Mouse (Mus musculus) MEL (cell line): Measurements from ENCODE around the gene Rps15a. TPM values are rescaled to one million over a fixed set of nuclear protein-coding genes. Genes with fewer than 3 reads are reported as not detected.

Experiments used
- DNase-seq: peaks from one replicate; pipeline ENCODE4 v3.0.0; 2011; ENCODE audit warnings: low read depth, low spot score
- H3K27ac ChIP-seq: 2 replicates; pipeline ENCODE4 v1.5.1; 2012; ENCODE audit warnings: low read depth, mild to moderate bottlenecking, control low read depth, low read length, moderate library complexity; ENCODE audit not compliant: control insufficient read depth
- H3K27me3 ChIP-seq, 2 experiments: fragments of 150-350 bp in 1 of 2; sonication (generic) in 1 of 2; 2 replicates each; pipeline ENCODE4 v1.6.1; 2012; ENCODE audit warnings: low read length in 2 of 2, mild to moderate bottlenecking in 2 of 2, improper control_type of control experiment in 1 of 2, moderate library complexity in 1 of 2; ENCODE audit not compliant: insufficient read depth in 2 of 2, control insufficient read depth in 1 of 2
- H3K36me3 ChIP-seq, 2 experiments: 2 replicates each; pipeline ENCODE4 v1.6.1; 2012 to 2014; ENCODE audit warnings: low read length in 2 of 2, improper control_type of control experiment in 1 of 2, inconsistent platforms in 1 of 2, mild to moderate bottlenecking in 1 of 2; ENCODE audit not compliant: insufficient read depth in 2 of 2, control insufficient read depth in 1 of 2
- H3K4me1 ChIP-seq, 2 experiments: fragments of 150-350 bp in 1 of 2; sonication (generic) in 1 of 2; 2 replicates each; pipeline ENCODE4 v1.6.1; 2012; ENCODE audit warnings: low read length in 2 of 2, improper control_type of control experiment in 1 of 2, mild to moderate bottlenecking in 1 of 2; ENCODE audit not compliant: insufficient read depth in 2 of 2, control insufficient read depth in 1 of 2
- H3K4me3 ChIP-seq, 2 experiments: fragments of 150-350 bp in 1 of 2; sonication (generic) in 1 of 2; 2 replicates each; pipeline ENCODE4 v1.5.1; 2012; ENCODE audit warnings: low read depth in 2 of 2, low read length in 2 of 2, mild to moderate bottlenecking in 2 of 2, moderate library complexity in 2 of 2, control low read depth in 1 of 2, improper control_type of control experiment in 1 of 2; ENCODE audit not compliant: control insufficient read depth in 1 of 2, insufficient read depth in 1 of 2
- H3K79me2 ChIP-seq: 2 replicates; pipeline ENCODE4 v1.6.1; 2012; ENCODE audit warnings: mild to moderate bottlenecking, low read length, moderate library complexity; ENCODE audit not compliant: control insufficient read depth, poor library complexity, insufficient read depth
- H3K9ac ChIP-seq: 2 replicates; pipeline ENCODE4 v1.6.1; 2012; ENCODE audit warnings: low read depth, mild to moderate bottlenecking, control low read depth, low read length, moderate library complexity; ENCODE audit not compliant: control insufficient read depth, poor library complexity, severe bottlenecking
- H3K9me3 ChIP-seq: fragments of 150-350 bp; sonication (generic); replicated peaks from 2 replicates; pipeline ENCODE4 v1.6.1; 2012; ENCODE audit warnings: mild to moderate bottlenecking, low read length, improper control_type of control experiment, moderate library complexity; ENCODE audit not compliant: insufficient read depth
- BHLHE40 ChIP-seq: IDR thresholded peaks from 2 replicates; pipeline ENCODE4 v1.6.1; 2012; ENCODE audit warnings: low read depth, mild to moderate bottlenecking, inconsistent platforms, low read length, improper control_type of control experiment, borderline replicate concordance
- CHD1 ChIP-seq: IDR thresholded peaks from 2 replicates; pipeline ENCODE4 v1.6.1; 2012; ENCODE audit warnings: low read depth, mild to moderate bottlenecking, inconsistent platforms, low read length, improper control_type of control experiment
- CHD2 ChIP-seq: IDR thresholded peaks from 2 replicates; pipeline ENCODE4 v1.6.1; 2011; ENCODE audit warnings: low read length, improper control_type of control experiment
- E2F4 ChIP-seq: IDR thresholded peaks from 2 replicates; pipeline ENCODE4 v1.6.1; 2011; ENCODE audit warnings: low read depth, low read length, improper control_type of control experiment, borderline replicate concordance
- EP300 ChIP-seq, 2 experiments: IDR thresholded peaks; 2 replicates each; pipeline ENCODE4 v1.6.1; 2011; ENCODE audit warnings: improper control_type of control experiment in 2 of 2, low read length in 2 of 2, low read depth in 1 of 2, mild to moderate bottlenecking in 1 of 2
- ETS1 ChIP-seq: IDR thresholded peaks from 2 replicates; pipeline ENCODE4 v1.6.1; 2012; ENCODE audit warnings: low read depth, mild to moderate bottlenecking, inconsistent platforms, low read length, improper control_type of control experiment, moderate library complexity
- GABPA ChIP-seq: IDR thresholded peaks from 2 replicates; pipeline ENCODE4 v1.6.1; 2012; ENCODE audit warnings: low read depth, mild to moderate bottlenecking, inconsistent platforms, low read length, improper control_type of control experiment, moderate library complexity
- GATA1 ChIP-seq: IDR thresholded peaks from 2 replicates; pipeline ENCODE4 v1.6.1; 2011; ENCODE audit warnings: low read depth, low read length, improper control_type of control experiment
- HCFC1 ChIP-seq: IDR thresholded peaks from 2 replicates; pipeline ENCODE4 v1.6.1; 2012; ENCODE audit warnings: low read depth, mild to moderate bottlenecking, inconsistent platforms, low read length, improper control_type of control experiment, moderate library complexity
- JUND ChIP-seq: IDR thresholded peaks from 2 replicates; pipeline ENCODE4 v1.6.1; 2011; ENCODE audit warnings: low read depth, mild to moderate bottlenecking, improper control_type of control experiment, low read length
- MAFK ChIP-seq: IDR thresholded peaks from 2 replicates; pipeline ENCODE4 v1.6.1; 2011; ENCODE audit warnings: low read depth, mild to moderate bottlenecking, low read length, improper control_type of control experiment, borderline replicate concordance
- MAX ChIP-seq: IDR thresholded peaks from 2 replicates; pipeline ENCODE4 v1.6.1; 2011; ENCODE audit warnings: low read length, improper control_type of control experiment
- MAZ ChIP-seq: IDR thresholded peaks from 2 replicates; pipeline ENCODE4 v1.6.1; 2012; ENCODE audit warnings: low read depth, mild to moderate bottlenecking, inconsistent platforms, low read length, improper control_type of control experiment
- MXI1 ChIP-seq: IDR thresholded peaks from 2 replicates; pipeline ENCODE4 v1.6.1; 2011; ENCODE audit warnings: mild to moderate bottlenecking, low read depth, low read length, improper control_type of control experiment
- MYB ChIP-seq: IDR thresholded peaks from 2 replicates; pipeline ENCODE4 v1.6.1; 2011; ENCODE audit warnings: mild to moderate bottlenecking, low read depth, low read length, improper control_type of control experiment
- MYC ChIP-seq: IDR thresholded peaks from 2 replicates; pipeline ENCODE4 v1.6.1; 2011; ENCODE audit warnings: low read depth, mild to moderate bottlenecking, low read length, improper control_type of control experiment, moderate library complexity
- NELFE ChIP-seq: IDR thresholded peaks from 2 replicates; pipeline ENCODE4 v1.6.1; 2011; ENCODE audit warnings: low read depth, low read length, improper control_type of control experiment
- NRF1 ChIP-seq: IDR thresholded peaks from 2 replicates; pipeline ENCODE4 v1.6.1; 2014; ENCODE audit warnings: low read depth, mild to moderate bottlenecking, inconsistent platforms, low read length, improper control_type of control experiment, moderate library complexity; ENCODE audit not compliant: poor library complexity, insufficient read depth, severe bottlenecking
- POLR2A ChIP-seq, 2 experiments: IDR thresholded peaks; 2 replicates each; pipeline ENCODE4 v1.6.1; 2011 to 2012; ENCODE audit warnings: low read length in 2 of 2, mild to moderate bottlenecking in 2 of 2, control low read depth in 1 of 2, improper control_type of control experiment in 1 of 2, low read depth in 1 of 2, moderate library complexity in 1 of 2; ENCODE audit not compliant: control insufficient read depth in 1 of 2, insufficient read depth in 1 of 2, poor library complexity in 1 of 2
- POLR2AphosphoS2 ChIP-seq: IDR thresholded peaks from 2 replicates; pipeline ENCODE4 v1.6.1; 2011; ENCODE audit warnings: low read length, improper control_type of control experiment
- RCOR1 ChIP-seq: IDR thresholded peaks from 2 replicates; pipeline ENCODE4 v1.6.1; 2012; ENCODE audit warnings: low read depth, mild to moderate bottlenecking, inconsistent platforms, low read length, improper control_type of control experiment
- SIN3A ChIP-seq: IDR thresholded peaks from 2 replicates; pipeline ENCODE4 v1.6.1; 2012; ENCODE audit warnings: low read length, improper control_type of control experiment, inconsistent platforms
- SMC3 ChIP-seq: IDR thresholded peaks from 2 replicates; pipeline ENCODE4 v1.6.1; 2011; ENCODE audit warnings: low read depth, low read length, improper control_type of control experiment
- TAL1 ChIP-seq: IDR thresholded peaks from 2 replicates; pipeline ENCODE4 v1.6.1; 2012; ENCODE audit warnings: mild to moderate bottlenecking, inconsistent platforms, low read length, moderate library complexity, mixed read lengths
- TBP ChIP-seq: IDR thresholded peaks from 2 replicates; pipeline ENCODE4 v1.8.0; 2011; ENCODE audit warnings: low read depth, low read length, improper control_type of control experiment
- TCF12 ChIP-seq: IDR thresholded peaks from 2 replicates; pipeline ENCODE4 v1.6.1; 2014; ENCODE audit warnings: low read depth, mild to moderate bottlenecking, inconsistent platforms, low read length, improper control_type of control experiment, moderate library complexity
- UBTF ChIP-seq: IDR thresholded peaks from 2 replicates; pipeline ENCODE4 v1.6.1; 2012; ENCODE audit warnings: low read depth, mild to moderate bottlenecking, inconsistent platforms, low read length, improper control_type of control experiment, moderate library complexity, borderline replicate concordance; ENCODE audit not compliant: insufficient read depth
- USF2 ChIP-seq, 2 experiments: IDR thresholded peaks; 2 replicates each; pipeline ENCODE4 v1.6.1; 2011 to 2012; ENCODE audit warnings: improper control_type of control experiment in 2 of 2, low read length in 2 of 2, borderline replicate concordance in 1 of 2, inconsistent platforms in 1 of 2, low read depth in 1 of 2, mild to moderate bottlenecking in 1 of 2; ENCODE audit not compliant: insufficient read depth in 1 of 2
- ZKSCAN1 ChIP-seq: IDR thresholded peaks from 2 replicates; pipeline ENCODE4 v1.6.1; 2012; ENCODE audit warnings: low read depth, mild to moderate bottlenecking, inconsistent platforms, low read length, improper control_type of control experiment, moderate library complexity
- ZMIZ1 ChIP-seq: IDR thresholded peaks from 2 replicates; pipeline ENCODE4 v1.6.1; 2012; ENCODE audit warnings: low read depth, mild to moderate bottlenecking, inconsistent platforms, low read length, improper control_type of control experiment, moderate library complexity
- polyA plus RNA-seq, 2 experiments: library from polyadenylated mRNA; stranded (reverse) in 1 of 2; unstranded in 1 of 2; fragments of >175 nt in 1 of 2; fragments of >200 nt in 1 of 2; gene quantifications; 2 replicates each; pipeline versions ENCODE4 v1.2.1 to v1.2.4; 2012; ENCODE audit warnings: low replicate concordance in 2 of 2, low read depth in 1 of 2; ENCODE audit not compliant: insufficient read length in 2 of 2, insufficient read depth in 1 of 2, missing spikeins in 1 of 2
- total RNA-seq: library from RNA; depleted of rRNA; stranded (reverse); fragments of 300-350 nt; gene quantifications from 2 replicates; pipeline ENCODE4 v1.2.3, GENCODE M21; 2012

The Rps15a gene
- total and polyA plus RNA-seq, 3 experiments, result 589 to 2,420 TPM; not detected in 1

- Histone ChIP-seq H3K9me3 (no peaks in the 10 kb centered on the region), H3K4me3 (peak overlapping the region; percentile 9 to 88; a peak in 3 of 4 replicates), H3K4me1 (peaks cover 0 to 18% of the 10 kb centered on the region in 2 experiments; a peak in 3 of 4 replicates), H3K79me2 (peaks cover 29% of the 10 kb centered on the region), H3K9ac (peak overlapping the region; percentile 94)
- TF ChIP-seq TBP, result no peak
- TF ChIP-seq MXI1, result peak; percentile 34
- TF ChIP-seq ZMIZ1, result peak; percentile 96
- TF ChIP-seq NRF1, result no peak
- peak; percentile 56; the same call in 1 of the 2 replicates for TF ChIP-seq RCOR1
- peak; percentile 42 for TF ChIP-seq SMC3
- no peak for TF ChIP-seq MAZ
- no peak for TF ChIP-seq E2F4
- no peak; the same call in 1 of the 2 replicates for TF ChIP-seq MAFK
- TF ChIP-seq SIN3A, result peak; percentile 65
- TF ChIP-seq ETS1, result peak; percentile 92
- TF ChIP-seq TAL1, result peak; percentile 71
- TF ChIP-seq BHLHE40, result peak; percentile 74
- TF ChIP-seq MYB, result no peak; the same call in 1 of the 2 replicates
- TF ChIP-seq NELFE, result no peak
- TF ChIP-seq CHD2, result peak; percentile 63
- TF ChIP-seq JUND, result no peak
- TF ChIP-seq USF2 (IDR thresholded peaks at IDR 0.05; ENCODE audit: borderline replicate concordance in 1 of 2, insufficient read depth in 1 of 2, low read depth in 1 of 2, low read length in 2 of 2), result no peak
- TF ChIP-seq MYC, result no peak
- TF ChIP-seq HCFC1, result 0 out of 2 replicates have a peak, but pooled peaks have one; percentile 19
- peak; percentile 94 for TF ChIP-seq POLR2AphosphoS2
- no peak; the same call in 1 of the 2 replicates for TF ChIP-seq CHD1
- no peak for TF ChIP-seq GABPA
- peak in 1 of 2 experiments; percentile 59; a peak in 2 of 4 replicates for TF ChIP-seq POLR2A (IDR thresholded peaks at IDR 0.05; ENCODE audit: control insufficient read depth in 1 of 2, insufficient read depth in 1 of 2, low read depth in 1 of 2, low read length in 2 of 2, poor library complexity in 1 of 2)
- peak; percentile 84 for TF ChIP-seq GATA1
- no peak for TF ChIP-seq UBTF
- no peak for TF ChIP-seq ZKSCAN1
- TF ChIP-seq MAX, result no peak
- TF ChIP-seq EP300 (IDR thresholded peaks at IDR 0.05; ENCODE audit: low read depth in 1 of 2, low read length in 2 of 2), result peak; percentile 72 to 82
- TF ChIP-seq TCF12, result peak; percentile 88
- TF ChIP-seq, all 39 proteins: peak for 15
- Histone ChIP-seq H3K36me3 (peaks cover 10 to 38% of the 10 kb centered on the region in 2 experiments; a peak in 3 of 4 replicates), H3K27ac (peak overlapping the region; percentile 71), H3K27me3 (no peaks in the 10 kb centered on the region)
- DNase-seq, result peak; percentile 84
These were observed 10.4 kb upstream of the Rps15a start for GRCm38 (mm10) chr7:118126219-118126875.
